8 mouse cellular contexts compared by ENCODE assay signal in genomic region chr17:15804008-15804812, GRCm38 (mm10). TPM values are rescaled to one million over a fixed set of nuclear protein-coding genes. Genes with fewer than 3 reads are reported as not detected.
DNase-seq lines count a peak whose midpoint lies in the region; ATAC-seq and TF ChIP-seq lines count a peak whose summit lies in the region.

No protein-coding gene starts in this region.

- peaks cover 3% of the 10 kb centered on the region; the same call in 1 of the 2 replicates for H3K4me1 ChIP-seq in thymus, adult 2 months (replicated peaks; ENCODE audit: control insufficient read depth, insufficient read depth, low read length)

- DNase-seq in gastrocnemius, adult 2 months = peak; percentile 44
- DNase-seq in gastrocnemius, adult 8-10 months (ENCODE audit: low spot score in 2 of 2) = no peak
- DNase-seq in thymus, postnatal 0 days (ENCODE audit: low spot score) = peak; percentile 48
- DNase-seq in thymus, adult 18-20 months = no peak
- DNase-seq in gastrocnemius, postnatal 25 days = no peak
- DNase-seq in thymus, adult 2 months = no peak

- intact Hi-C loops in gastrocnemius, adult 2 months (cut with DNase I) = loop anchor here (5.0 kb wide), 1 partner anchor 1098 kb away; no protein-coding TSS in a partner anchor

- TF ChIP-seq CTCF in gastrocnemius, adult 2 months (IDR thresholded peaks at IDR 0.05) = peak; percentile 81
- no peak for TF ChIP-seq CTCF in thymus, adult 2 months (IDR thresholded peaks at IDR 0.05; ENCODE audit: borderline replicate concordance, control insufficient read depth, extremely low read depth, insufficient read depth, low read length, poor library complexity)

- 40% methylated on average over 15 of the region's 15 CpGs for WGBS in thymus, adult 2 months

- ATAC-seq in hematopoietic stem cell, adult 5-6 weeks (replicated peaks in 1 of 2; ENCODE audit: insufficient read depth in 1 of 2, low FRiP score in 2 of 2, low TSS enrichment in 1 of 2, low read depth in 1 of 2, poor library complexity in 2 of 2, severe bottlenecking in 2 of 2) = peak; percentile 73 to 75; a peak in 3 of 4 replicates
- peak; percentile 81 for ATAC-seq in megakaryocyte-erythroid progenitor cell, adult 5-6 weeks (replicated peaks; ENCODE audit: low FRiP score, low TSS enrichment, poor library complexity, severe bottlenecking)

- peak overlapping the region; percentile 31; the same call in 1 of the 2 replicates for H3K27ac ChIP-seq in gastrocnemius, adult 2 months
- H3K27ac ChIP-seq in thymus, adult 2 months (ENCODE audit: control insufficient read depth, insufficient read depth, low read length) = no peak overlapping the region

- no peak for TF ChIP-seq POLR2A in thymus, adult 2 months (IDR thresholded peaks at IDR 0.05; ENCODE audit: control insufficient read depth, extremely low read depth, insufficient read depth, low read length, poor library complexity)

- no peaks in the 10 kb centered on the region for H3K36me3 ChIP-seq in thymus, adult 2 months (ENCODE audit: control insufficient read depth, insufficient read depth, low read length)

- no peak overlapping the region for H3K4me3 ChIP-seq in gastrocnemius, adult 2 months
- no peak overlapping the region for H3K4me3 ChIP-seq in thymus, adult 2 months (ENCODE audit: control insufficient read depth, insufficient read depth, low read length)

- H3K27me3 ChIP-seq in thymus, adult 2 months (ENCODE audit: control insufficient read depth, insufficient read depth, low read length) = no peaks in the 10 kb centered on the region

RNA-seq across cellular contexts. Expression of gene Rgmb, which starts 26.6 kb away (rescaled TPM):
- 10 to 100 TPM; 39.2 to 41.3 TPM for total RNA-seq in gastrocnemius, adult 2 months (2021)
- 10 to 100 TPM; 36.9 to 46.0 (median 41.8) TPM for total RNA-seq in gastrocnemius, adult 8-10 months (2022)
- 3.5 and 4.2 TPM in 2 replicates for polyA plus RNA-seq in thymus, postnatal 0 days (2015; fragmentation: Nextera tagmentation; extraction: Ambion mirVana)
- total RNA-seq in hematopoietic stem cell, adult 5-6 weeks (2017) = 0.69 and 0.99 TPM in 2 replicates
- not detected in 2 replicates for total RNA-seq in megakaryocyte-erythroid progenitor cell, adult 5-6 weeks (2014; fragmentation: Nextera tagmentation)
- 0.38 TPM in 1 of 2 replicates, not detected in the other for total RNA-seq in megakaryocyte-erythroid progenitor cell, adult 5-6 weeks (2017)
- total RNA-seq in gastrocnemius, postnatal 25 days (2021) = 10 to 100 TPM; 34.9 to 37.6 TPM
- polyA plus RNA-seq in thymus, adult 2 months (2012; rRNA removed) = 16.5 and 23.3 TPM in 2 replicates

Comparison
In these comparisons a context has a peak if more than half of its experiments do, and no peak if none do; other contexts are left out.
1. DNase-seq: peak in gastrocnemius, adult 2 months (single experiment) and thymus, postnatal 0 days (single experiment); none in gastrocnemius, adult 8-10 months (0 of 2), thymus, adult 18-20 months (0 of 2), gastrocnemius, postnatal 25 days (single experiment) and thymus, adult 2 months (single experiment).
2. RNA of gene Rgmb, which starts 26.6 kb away (total RNA-seq): 36.9 to 46.0 TPM in gastrocnemius, adult 8-10 months, 39.2 to 41.3 TPM in gastrocnemius, adult 2 months and 34.9 to 37.6 TPM in gastrocnemius, postnatal 25 days; 0.69 to 0.99 TPM in hematopoietic stem cell, adult 5-6 weeks and 0.38 TPM in megakaryocyte-erythroid progenitor cell, adult 5-6 weeks; every median in the first group is over 10 times any median in the second.